Mouse (Mus musculus): ENCODE results near the gene Olfr45. TPM values are rescaled to one million over a fixed set of nuclear protein-coding genes. Genes with fewer than 3 reads are reported as not detected.
"Not testable (repeated sequence)": the region's sequence is repeated elsewhere in the genome, so short reads cannot be mapped to it uniquely, and the experiment has no call there.

Olfr45 gene
- not detected for total RNA-seq (2021)

DNA sequence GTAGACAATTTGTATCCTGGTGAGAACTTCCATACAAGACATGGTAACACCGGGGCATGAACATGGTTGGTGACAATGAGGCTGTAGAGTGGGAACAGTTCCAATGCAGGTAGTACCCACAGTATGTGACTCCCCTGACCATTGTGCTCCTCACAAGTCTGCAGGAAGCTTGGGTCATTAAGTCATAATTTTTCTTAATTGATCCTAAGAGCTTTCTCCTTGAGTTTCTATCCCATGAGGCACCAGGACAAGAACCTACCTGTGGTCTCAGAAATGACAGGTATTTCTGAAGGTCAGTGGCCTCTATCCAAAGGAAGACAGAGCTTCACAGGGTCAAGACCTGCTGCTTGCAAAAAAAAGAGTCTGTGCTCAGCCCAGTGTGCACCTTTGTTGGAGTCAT lies at the start of gene Olfr45:
Gene Olfr45, plus strand, starts transcription at position 301 of the 400 bp plus-strand sequence.
- intact Hi-C loops (cut with DNase I) = loop anchor here (1.0 kb wide), 1 partner anchor 35 kb away; the partner anchor contains the start of gene Olfr53

DNA sequence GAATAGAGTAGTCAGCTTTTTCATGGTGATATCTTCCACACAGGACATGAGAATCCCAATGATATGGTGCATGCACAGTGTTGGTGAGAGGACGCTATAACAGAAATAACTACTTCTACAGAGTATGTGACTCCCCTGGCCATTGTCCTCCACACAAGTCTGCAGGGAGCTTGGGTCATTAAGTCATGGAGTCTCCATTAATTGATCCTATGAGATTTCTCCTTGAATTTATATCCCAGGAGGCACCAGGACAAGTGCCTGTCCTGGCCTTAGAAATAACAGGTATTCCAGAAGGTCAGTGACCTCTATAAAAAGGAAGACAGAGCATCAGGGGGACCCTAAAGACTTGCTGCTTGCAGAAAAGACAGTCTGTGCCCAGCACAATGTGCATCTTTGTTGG lies 35.6 kb upstream of the Olfr45 start, which contains the start of gene Olfr53:
Gene Olfr53, plus strand, starts transcription at position 301 of the 400 bp plus-strand sequence.
- no peak for DNase-seq (ENCODE audit: low spot score)
- intact Hi-C loops (cut with DNase I) = loop anchor here (1.0 kb wide), 1 partner anchor 36 kb away; no protein-coding TSS in a partner anchor

More for the DNA sequence above, at the start of gene Olfr45:
- DNase-seq (ENCODE audit: low spot score) = no peak

DNA sequence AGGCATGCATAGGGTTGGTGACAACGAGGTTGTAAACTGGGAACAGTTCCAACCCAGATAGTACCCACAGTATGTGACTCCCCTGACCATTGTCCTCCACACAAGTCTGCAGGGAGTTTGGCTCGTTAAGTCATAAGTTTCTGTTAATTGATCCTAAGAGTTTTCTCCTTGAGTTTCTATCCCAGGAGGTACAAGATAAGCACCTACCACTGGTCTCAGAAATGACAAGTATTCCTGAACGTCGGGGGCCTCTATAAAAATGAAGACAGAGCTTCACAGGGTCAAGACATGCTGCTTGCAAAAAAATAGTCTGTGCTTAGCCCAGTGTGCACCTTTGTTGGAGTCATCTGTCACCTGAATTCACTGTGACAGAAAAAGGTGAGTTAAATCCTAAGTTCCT lies 22.1 kb upstream of the Olfr45 start, which contains the start of gene Olfr539:
Gene Olfr539, plus strand, starts transcription at position 301 of the 400 bp plus-strand sequence.
- DNase-seq (ENCODE audit: low spot score) = no peak
- intact Hi-C loops (cut with DNase I) = no loop called here

- intact Hi-C loops (cut with DNase I) = not testable (repeated sequence)
These were observed 11.1 kb upstream of the Olfr45 start for GRCm38 (mm10) chr7:140670693-140671092.

GRCm38 (mm10) chr7:140675863-140676262 lies 5.9 kb upstream of the Olfr45 start:
- intact Hi-C loops (cut with DNase I) = no loop called here
- DNase-seq (ENCODE audit: low spot score) = no peak

More at GRCm38 (mm10) chr7:140670693-140671092, 11.1 kb upstream of the Olfr45 start:
- not testable (repeated sequence) for DNase-seq (ENCODE audit: low spot score)

DNA sequence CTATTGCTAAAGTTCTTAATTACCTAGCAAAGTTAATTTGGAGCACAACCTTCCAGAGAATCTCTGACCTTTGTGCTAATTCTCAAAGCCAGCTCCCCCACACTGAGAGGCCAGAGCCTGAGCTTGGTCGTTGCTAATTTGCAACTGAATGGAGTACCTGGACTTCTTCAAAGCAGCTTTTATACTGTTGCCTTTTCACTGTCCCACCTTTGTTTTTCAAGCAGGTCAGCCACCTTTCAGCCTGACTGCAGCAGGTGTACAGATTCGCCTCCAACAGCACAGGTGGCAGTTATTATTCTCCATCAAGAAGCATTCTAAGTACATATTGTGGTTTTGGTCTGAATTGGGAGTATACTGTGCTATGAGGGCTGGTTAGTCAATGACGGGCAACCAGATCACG lies 2.2 kb upstream of the Olfr45 start:
- DNase-seq (ENCODE audit: low spot score); intact Hi-C loops (cut with DNase I): not testable (repeated sequence)

DNA sequence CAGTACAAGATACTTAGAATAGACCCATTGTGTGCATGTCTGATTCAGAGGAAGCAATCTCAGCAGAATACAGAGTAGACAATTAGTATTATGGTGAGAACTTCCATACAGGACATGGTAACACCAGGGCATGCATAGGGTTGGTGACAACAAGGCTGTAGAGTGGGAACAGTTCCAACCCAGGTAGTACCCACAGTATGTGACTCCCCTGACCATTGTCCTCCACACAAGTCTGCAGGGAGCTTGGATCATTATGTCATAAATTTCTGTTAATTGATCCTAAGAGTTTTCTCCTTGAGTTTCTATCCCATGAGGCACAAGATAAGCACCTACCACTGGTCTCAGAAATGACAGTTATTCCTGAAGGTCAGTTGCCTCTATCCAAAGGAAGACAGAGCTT lies 15.2 kb downstream of the Olfr45 start, which contains the start of gene Olfr541:
Gene Olfr541, plus strand, starts transcription at position 301 of the 400 bp plus-strand sequence.
- intact Hi-C loops (cut with DNase I) = no loop called here
- no peak for DNase-seq (ENCODE audit: low spot score)

DNA sequence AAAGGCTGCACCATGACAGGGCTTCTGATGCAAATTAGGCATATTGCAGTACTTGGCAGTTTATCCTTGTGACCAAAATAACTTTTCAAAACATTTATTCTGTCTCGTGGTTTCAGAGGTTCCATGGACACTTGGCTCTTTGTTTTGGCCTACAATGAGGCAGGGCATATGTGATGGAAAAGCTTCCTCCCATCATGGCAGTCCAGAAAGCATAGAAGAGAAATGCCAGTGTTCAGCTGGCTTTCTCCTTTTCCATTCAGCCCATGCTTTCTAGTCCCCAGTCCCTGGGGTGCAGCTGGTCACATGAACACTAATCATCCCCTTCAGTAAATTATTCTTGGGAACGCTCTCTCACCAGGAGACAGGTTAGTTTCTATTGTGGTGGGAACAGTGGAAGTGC lies 24.6 kb downstream of the Olfr45 start:
- DNase-seq (ENCODE audit: low spot score) = no peak
- intact Hi-C loops (cut with DNase I) = no loop called here

DNA sequence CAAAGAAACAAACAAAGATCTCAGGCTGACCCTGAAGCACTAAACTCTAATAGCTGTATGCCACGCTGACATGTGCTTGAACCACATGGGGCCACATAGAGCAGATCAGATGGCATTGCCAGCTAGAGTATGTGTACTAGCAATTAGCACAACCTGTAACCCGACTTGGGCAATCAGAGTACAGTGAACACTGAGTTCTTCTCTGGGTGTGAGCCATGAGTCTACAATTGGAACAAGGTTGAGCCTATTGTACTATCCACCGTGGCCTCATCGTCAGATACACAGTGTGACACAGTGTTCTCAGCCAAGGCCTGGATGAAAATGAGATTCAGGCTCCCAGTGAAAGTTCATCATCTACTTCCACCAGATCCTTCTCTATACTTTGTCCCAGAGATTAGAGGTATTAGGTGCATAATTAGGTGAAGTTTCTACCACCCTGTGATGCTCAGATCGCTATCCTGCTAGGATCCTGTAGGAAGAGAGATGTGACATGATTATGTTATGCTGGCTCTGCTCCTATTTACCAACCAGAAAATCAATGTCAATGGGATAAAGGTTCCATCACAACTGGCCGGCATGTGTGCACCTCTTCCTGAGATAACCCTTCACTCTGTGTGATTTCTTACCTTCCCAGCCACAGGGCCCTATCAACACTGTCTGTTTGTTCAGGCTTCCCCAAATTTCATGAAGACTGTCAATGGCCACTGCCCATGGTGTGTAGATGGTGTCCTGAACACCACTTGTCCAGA lies 26.0 kb downstream of the Olfr45 start:
- DNase-seq (ENCODE audit: low spot score) = no peak
- intact Hi-C loops (cut with DNase I) = no loop called here

DNA sequence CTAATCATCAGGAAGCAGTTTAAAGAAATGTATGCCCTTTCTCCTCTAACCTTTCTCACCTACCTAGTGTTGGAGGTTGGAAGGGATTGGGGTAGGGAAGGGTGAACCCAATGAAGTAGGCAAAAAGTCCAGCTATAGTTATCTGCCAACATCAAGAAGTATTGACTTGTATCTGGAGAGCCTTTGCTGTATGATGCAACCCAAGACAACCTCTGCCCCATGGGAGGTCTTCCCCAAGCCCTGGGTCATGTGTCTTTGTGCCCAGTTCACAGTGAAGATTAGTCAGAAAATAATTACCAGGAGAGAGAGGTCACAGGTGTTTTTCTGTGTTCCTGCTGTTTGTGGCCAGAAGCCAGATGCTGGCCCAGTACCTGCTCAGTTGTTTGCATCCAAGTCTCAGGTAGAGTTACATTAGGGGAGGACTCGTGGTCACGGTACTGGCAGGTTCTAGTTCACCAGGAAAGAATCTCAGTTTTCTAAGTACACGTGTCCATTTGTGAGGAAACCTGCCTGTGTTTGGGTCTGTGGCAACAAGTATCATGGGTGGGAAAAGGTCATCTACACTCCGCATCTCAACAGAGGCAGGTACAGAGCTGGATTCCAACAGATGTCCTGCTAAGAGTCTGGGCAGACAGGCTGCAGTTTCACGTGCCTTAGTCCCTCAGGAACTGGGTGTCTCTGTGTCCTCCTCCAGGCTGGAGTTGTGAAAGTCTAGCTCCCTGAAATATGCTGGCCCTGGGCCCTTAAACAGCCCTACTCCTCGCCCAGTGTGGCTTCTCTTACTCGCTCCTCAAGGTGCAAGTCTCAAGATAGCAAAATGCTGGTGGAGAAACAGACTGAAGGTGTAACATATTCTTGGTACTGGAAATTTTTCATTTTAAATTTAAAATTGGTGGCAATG lies 35.7 kb downstream of the Olfr45 start:
- no peak for DNase-seq (ENCODE audit: low spot score)
- intact Hi-C loops (cut with DNase I) = no loop called here

GRCm38 (mm10) chr7:140721095-140721494 lies 39.3 kb downstream of the Olfr45 start:
- DNase-seq (ENCODE audit: low spot score) = no peak
- intact Hi-C loops (cut with DNase I) = no loop called here

DNA sequence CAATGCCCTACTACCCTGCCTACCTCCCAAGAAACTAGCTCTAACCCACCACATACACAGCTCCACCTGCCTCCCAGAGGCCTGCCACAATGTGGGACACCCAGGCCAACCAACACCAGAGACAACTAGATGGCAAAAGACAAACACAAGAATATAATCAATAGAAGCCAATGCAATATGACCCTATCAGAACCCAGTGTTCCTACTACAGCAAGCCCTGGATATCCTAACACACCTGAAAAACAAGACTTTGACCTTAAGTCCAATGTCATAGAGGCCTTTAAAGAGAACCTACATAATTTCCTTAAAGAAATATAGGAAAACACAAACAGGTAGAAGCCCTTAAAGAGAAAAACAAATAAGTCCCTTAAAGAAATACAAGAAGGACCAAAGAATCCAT lies 43.8 kb downstream of the Olfr45 start:
- intact Hi-C loops (cut with DNase I) = no loop called here
- DNase-seq (ENCODE audit: low spot score) = no peak

GRCm38 (mm10) chr7:140733162-140733561 lies 51.4 kb downstream of the Olfr45 start:
- no peak for DNase-seq (ENCODE audit: low spot score)
- intact Hi-C loops (cut with DNase I) = no loop called here

Other genes starting within 250 kb of the Olfr45 start
- gene Olfr533, start 218.6 kb upstream of the Olfr45 start, total RNA-seq (2021) = not detected
- not detected for gene Olfr535, start 197.7 kb upstream of the Olfr45 start, total RNA-seq (2021)
- gene Olfr536, start 174.6 kb upstream of the Olfr45 start, total RNA-seq (2021) = not detected
- gene Olfr538, start 114.1 kb upstream of the Olfr45 start, total RNA-seq (2021) = not detected
- gene Olfr46, start 80.7 kb upstream of the Olfr45 start, total RNA-seq (2021) = not detected
- not detected for gene Olfr61, start 53.0 kb upstream of the Olfr45 start, total RNA-seq (2021)
- not detected for gene Olfr53, start 35.5 kb upstream of the Olfr45 start, total RNA-seq (2021)
- gene Olfr539, start 22.0 kb upstream of the Olfr45 start, total RNA-seq (2021) = not detected
- gene Olfr541, start 15.3 kb downstream of the Olfr45 start, total RNA-seq (2021) = not detected
- 1 to 10 TPM; 6.3 to 6.9 TPM for gene Cyp2e1, start 81.8 kb downstream of the Olfr45 start, total RNA-seq (2021)
- gene Syce1, start 105.9 kb downstream of the Olfr45 start, total RNA-seq (2021) = not detected
- not detected for gene Zfp941, start 140.2 kb downstream of the Olfr45 start, total RNA-seq (2021)
- under 1 TPM; 0.39 to 0.83 TPM for gene Urah, start 153.1 kb downstream of the Olfr45 start, total RNA-seq (2021)
- 10 to 100 TPM; 10.8 to 14.5 TPM for gene Scgb1c1, start 163.6 kb downstream of the Olfr45 start, total RNA-seq (2021)
- not detected for gene Odf3, start 165.9 kb downstream of the Olfr45 start, total RNA-seq (2021)
- gene Gm45785, start 174.4 kb downstream of the Olfr45 start, total RNA-seq (2021) = not detected
- 10 to 100 TPM; 20.1 to 21.8 TPM for gene Ric8a, start 175.0 kb downstream of the Olfr45 start, total RNA-seq (2021)
- gene Bet1l, start 175.6 kb downstream of the Olfr45 start, total RNA-seq (2021) = 10 to 100 TPM; 10.0 to 11.7 TPM
- gene Psmd13, start 200.0 kb downstream of the Olfr45 start, total RNA-seq (2021) = 10 to 100 TPM; 86.0 to 93.0 TPM
- gene Sirt3, start 200.4 kb downstream of the Olfr45 start, total RNA-seq (2021) = 10 to 100 TPM; 54.3 to 64.0 TPM
- gene Cox8b, start 218.5 kb downstream of the Olfr45 start, total RNA-seq (2021) = 1,000 to 10,000 TPM; 2,576 to 2,619 TPM
- gene Nlrp6, start 239.0 kb downstream of the Olfr45 start, total RNA-seq (2021) = not detected

Data from heart, postnatal 25 days (tissue).